Mouse (Mus musculus) 3T3-L1 (cell line): ENCODE measurements around the gene Synj2.

ENCODE experiments used
- DNase-seq: peaks from one replicate; pipeline ENCODE4 v3.0.0-alpha.2; 2015; ENCODE audit warnings: low read depth, low spot score

Synj2 gene

GRCm38 (mm10) chr17:5975099-5975977 lies 34.3 kb downstream of the Synj2 start:
- DNase-seq: peak; percentile 87

- DNase-seq: peak; percentile 66
These were observed 35.4 kb downstream of the Synj2 start for GRCm38 (mm10) chr17:5976221-5977055.

- peak; percentile 92 for DNase-seq
These were observed 36.2 kb downstream of the Synj2 start for GRCm38 (mm10) chr17:5977056-5977920.

- peak; percentile 84 for DNase-seq
These were observed 36.9 kb downstream of the Synj2 start for GRCm38 (mm10) chr17:5977921-5978504.

DNA sequence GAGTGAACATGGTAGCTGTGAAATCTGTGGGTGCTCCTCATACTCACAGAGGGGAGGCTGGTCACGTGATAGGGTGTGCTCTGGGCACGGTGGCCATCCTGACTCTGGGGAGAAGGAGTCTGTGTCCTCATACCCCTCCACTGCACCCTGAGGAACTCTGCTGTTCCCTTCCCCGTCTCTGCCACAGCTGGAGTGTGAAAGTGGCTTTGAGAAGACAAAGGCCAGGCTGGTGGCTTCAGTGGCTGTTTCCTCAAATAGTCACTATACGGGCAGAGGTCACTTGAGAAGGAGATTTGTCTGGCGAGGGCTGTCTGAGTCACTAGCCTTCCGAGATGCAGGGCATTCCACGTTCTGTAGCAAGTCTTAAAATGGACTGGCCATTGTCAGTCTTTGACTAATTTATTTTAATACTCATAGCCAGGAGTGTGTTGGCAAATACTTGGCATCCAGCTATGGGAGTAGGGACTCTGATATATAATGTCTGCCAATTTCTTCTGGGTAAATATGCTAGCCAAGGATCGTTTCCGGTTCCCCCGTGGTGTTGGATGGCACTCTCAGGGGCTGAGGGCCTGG lies 37.5 kb downstream of the Synj2 start:
- DNase-seq: peak; percentile 83

GRCm38 (mm10) chr17:5980860-5981259 lies 39.8 kb downstream of the Synj2 start:
- DNase-seq: no peak

GRCm38 (mm10) chr17:5983150-5983549 lies 42.1 kb downstream of the Synj2 start:
- no peak for DNase-seq

GRCm38 (mm10) chr17:5983901-5984300 lies 42.8 kb downstream of the Synj2 start:
- no peak for DNase-seq

DNA sequence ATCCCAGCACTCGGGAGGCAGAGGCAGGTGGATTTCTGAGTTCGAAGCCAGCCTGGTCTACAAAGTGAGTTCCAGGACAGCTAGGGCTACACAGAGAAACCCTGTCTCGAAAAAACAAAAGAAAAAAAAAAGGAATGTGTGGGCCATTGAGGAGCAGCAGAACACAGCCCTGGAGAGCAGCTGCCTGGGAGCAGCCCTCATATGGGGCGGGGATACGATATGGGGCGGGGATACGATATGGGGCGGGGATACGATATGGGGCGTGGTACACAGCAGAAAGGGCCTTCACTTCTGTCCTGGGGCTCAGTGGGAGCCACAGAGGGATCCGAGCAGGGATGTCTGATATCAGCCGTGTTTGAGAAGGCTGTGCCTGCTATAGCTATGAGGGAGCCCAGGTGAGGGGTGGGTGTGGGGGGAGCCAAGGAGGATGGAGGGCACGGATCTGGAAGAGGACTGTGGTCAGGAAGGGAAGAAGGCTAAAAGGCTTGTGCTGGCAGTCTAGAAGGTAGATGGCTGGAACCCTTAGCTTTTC lies 43.7 kb downstream of the Synj2 start:
- DNase-seq: peak; percentile 29

DNA sequence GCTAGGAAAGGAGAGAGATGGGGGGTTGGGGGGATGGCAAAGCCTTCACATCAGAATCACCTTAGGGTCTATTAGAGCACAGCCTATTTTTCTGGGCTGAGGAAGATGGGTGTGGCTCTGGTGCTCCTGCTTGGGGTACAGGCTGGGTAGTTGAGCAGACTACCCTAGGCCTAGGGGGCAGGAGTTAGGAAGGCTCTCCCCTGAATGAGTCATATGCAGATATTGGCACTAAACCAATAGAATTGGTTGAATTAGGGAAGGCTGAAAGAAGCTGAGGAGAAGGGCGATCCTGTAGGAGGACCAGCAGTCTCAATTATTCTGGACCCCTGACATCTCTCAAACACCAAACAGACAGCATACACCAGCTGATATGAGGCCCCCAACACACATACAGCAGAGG lies 44.2 kb downstream of the Synj2 start:
- DNase-seq: peak; percentile 66

GRCm38 (mm10) chr17:5987271-5988056 lies 46.4 kb downstream of the Synj2 start:
- DNase-seq: peak; percentile 45

DNA sequence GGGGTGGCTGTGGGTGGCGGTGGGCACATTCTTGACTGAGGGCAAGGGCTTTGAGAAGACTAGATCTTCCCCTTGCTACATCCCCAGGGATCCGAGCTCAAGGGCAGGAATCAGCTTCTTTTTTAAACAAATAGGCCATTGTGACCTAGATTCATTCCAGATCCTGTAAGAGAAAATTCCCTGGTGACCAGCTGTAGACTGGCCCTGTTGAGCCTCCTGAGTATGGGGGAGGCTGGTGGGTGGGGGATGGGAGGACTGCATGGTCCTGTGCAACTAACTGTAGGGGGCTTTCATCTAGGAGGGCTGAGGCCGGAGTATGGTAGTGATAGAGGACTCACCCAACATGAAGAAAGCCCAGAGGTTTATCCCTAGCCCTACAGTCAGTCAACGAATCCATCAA lies 47.0 kb downstream of the Synj2 start:
- DNase-seq: no peak

DNA sequence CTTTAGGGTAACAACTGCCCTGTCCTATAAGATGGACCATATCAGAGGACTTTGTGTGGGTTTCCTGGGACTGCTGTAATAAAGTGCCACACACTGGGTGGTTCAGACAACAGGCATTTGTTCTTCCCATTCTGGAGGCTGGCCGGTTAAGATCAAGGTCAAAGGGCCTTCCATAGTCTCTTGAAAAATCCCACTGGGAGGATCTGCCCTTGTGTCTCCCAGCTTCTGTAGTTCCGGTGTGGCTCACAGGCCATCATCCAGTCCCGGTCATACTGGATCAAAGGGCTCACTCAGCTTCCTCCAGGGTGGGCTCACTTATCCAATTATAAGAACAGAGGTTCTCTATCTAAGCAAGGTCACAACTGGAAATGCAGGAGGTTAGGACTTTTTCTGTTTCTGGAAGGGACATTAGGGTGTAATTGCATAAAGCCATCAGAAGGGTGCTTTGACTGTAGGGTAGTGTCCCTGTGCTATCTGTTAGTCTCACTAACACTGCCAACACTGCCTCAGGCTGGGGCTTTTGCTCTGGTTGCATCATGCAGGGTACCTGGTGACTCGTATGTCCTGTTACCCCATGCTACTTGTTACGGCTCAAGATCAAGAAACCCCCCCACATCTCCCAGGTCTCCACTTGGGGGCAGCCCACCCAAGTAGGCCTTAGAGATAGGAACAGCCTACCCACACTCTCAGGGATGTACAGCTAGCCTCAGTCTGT lies 51.9 kb downstream of the Synj2 start:
- peak; percentile 97 for DNase-seq

DNA sequence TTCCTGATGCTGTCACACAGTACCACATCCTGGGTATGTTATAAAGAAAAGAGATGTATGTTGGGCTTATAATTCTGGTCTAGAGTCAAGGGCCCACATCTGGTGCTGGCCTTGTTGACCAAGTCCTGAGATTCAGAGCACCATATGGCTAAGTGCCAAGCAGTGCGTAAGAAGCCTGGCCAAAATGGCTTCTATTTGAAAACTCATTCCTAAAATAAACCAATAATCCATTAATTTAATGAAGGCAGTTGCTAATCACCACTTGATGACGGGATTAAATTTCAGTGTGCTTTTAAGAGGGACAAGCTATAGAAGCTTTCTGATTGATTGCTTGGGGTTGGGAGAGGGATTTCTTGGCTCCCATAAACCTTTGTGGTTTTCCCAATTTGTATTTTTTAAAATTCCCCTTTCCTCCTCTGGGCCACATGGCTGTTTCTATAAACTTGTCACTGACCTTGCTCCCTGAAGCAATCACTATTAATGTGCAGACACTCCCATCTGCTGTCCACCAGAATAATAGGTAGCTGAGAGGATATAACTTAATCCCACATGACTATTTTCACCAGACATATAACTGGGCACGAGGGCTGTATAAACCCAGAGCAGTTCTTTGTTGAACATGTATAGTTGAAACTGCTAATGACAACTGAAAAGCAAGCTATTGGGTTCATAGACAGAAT lies 52.6 kb downstream of the Synj2 start:
- DNase-seq: peak; percentile 87

DNA sequence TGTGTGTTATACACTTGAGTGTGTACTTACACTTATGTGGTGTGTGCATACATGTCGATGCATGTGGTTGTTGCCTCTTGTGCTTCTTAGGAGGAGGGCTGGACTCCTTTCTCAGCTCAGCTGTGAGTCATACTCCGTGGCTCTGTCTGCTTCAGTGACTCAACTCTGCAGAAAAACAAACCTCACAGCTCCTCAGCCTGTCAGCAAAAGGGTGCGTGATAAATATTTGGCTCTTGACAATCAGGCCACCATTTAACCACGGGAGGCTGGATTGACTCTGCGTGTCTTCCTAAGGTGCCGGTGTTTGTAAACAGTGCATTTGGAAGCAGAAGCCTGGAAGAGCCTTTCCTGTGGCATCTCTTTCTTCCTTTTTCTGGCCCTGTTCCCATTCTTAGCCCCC lies 53.5 kb downstream of the Synj2 start:
- peak; percentile 97 for DNase-seq

DNA sequence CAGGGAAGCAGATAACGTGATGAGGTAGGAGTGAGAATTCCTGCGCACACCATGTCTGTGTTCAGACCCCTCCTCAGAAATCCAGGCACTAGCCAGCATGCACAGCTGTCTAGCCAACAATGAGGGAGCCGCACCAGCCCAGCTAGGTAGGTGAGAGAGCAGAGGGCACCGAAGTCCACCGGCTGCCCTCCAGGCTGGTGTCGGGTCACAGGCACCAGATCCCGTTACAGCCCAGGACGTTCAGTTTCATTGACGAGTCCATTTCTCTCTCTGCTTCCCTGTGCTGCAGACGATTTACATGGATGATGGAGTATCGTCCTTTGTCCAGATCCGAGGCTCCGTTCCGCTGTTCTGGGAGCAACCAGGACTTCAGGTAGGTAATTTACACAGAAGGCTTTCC lies 55.5 kb downstream of the Synj2 start:
- DNase-seq: no peak

DNA sequence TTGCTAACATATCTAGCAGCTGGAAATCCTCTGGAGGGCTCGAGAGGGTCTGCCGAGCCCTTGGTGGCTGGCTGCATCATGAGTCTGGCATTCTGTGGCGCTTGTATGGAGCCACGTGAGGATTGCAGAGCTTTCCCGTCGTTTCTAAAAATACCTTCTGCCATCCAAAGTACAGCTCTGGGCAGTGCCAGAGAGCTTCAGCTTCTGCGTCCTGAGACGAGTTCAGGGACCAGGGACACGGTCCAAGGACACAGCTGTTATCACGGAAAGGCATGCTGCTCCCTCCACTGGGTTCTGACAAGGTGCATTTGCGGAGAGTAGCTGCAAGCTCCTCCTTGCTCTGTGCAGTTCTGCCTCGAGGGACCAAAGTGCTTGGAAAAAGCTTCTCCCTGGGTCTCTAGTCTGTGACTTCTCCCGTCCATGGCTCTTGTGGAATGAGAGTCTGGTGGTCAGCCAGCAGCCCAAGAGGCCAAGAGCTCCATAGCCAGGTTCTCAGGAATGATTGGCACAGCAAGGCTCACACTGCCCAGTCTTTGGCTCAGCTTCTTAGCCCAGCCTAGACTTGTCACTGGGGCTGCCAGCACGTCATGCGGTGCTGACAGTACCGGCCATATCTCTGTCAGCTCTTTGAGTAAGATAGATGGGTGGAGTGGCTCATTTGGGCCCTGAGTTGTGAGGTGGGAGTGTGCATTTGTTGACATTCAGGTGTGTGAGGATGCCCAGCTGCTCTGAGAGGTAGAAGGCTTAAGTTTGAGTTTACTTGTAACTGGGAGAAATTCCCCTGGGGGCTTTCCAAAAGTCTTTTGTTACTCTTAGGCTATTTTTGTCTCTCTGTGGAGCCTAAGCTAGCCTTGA lies 56.5 kb downstream of the Synj2 start:
- DNase-seq: peak; percentile 79

GRCm38 (mm10) chr17:5998235-5998500 lies 57.1 kb downstream of the Synj2 start:
- no peak for DNase-seq
